Mouse (Mus musculus) cerebellum, postnatal 14 days (tissue): ENCODE data around the gene Mycl.
"Not testable (repeated sequence)": the region's sequence is repeated elsewhere in the genome, so short reads cannot be mapped to it uniquely, and the experiment has no call there.

ENCODE experiments used
- DNase-seq, 2 experiments: peaks; one replicate each; pipeline ENCODE4 v3.0.0; 2021; ENCODE audit warnings: mixed read lengths in 2 of 2

The Mycl gene

GRCm38 (mm10) chr4:122981930-122982329 lies 13.5 kb upstream of the Mycl start:
- no peak for DNase-seq

GRCm38 (mm10) chr4:122982537-122982936 lies 12.9 kb upstream of the Mycl start:
- no peak for DNase-seq

GRCm38 (mm10) chr4:122983486-122984261 lies 11.8 kb upstream of the Mycl start:
- no peak for DNase-seq

GRCm38 (mm10) chr4:122985110-122985509 lies 10.3 kb upstream of the Mycl start:
- peak; percentile 69 to 72 for DNase-seq

GRCm38 (mm10) chr4:122987421-122987820 lies 8.0 kb upstream of the Mycl start:
- DNase-seq = no peak

DNA sequence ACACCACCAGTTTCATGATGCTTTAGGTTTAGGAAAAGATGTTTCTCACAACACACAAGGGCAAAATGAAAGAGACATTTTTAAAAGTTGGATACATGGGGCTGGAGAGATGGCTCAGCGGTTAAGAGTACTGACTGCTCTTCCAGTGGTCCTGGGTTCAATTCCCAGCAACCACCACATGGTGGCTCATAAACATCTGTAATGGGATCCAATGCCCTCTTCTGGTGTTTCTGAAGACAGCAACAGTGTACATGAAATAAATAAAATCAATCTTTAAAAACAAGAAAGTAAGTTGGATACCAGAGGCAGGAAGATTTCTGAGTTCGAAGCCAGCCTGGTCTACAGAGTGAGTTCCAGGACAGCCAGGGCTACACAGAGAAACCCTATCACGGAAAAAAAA lies 7.4 kb upstream of the Mycl start:
- not testable (repeated sequence) for DNase-seq

DNA sequence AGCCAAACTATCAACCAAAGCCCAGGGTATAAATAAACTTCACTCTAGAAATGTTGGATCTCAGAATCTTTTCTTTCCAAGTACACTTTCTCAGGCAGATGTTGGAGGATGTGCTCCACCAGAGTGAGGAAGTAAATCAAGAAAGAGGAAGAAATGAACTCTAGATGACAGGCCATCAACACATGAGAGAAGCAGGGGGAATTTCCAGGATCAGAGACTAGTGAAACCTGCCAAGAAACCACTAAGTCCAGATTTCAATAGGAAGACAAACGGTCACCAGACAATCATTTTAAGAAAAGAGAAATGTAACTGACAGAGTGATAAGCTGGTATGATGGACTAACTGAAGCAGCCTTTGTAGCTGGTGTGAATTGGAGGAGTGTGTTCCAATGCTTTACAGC lies 4.3 kb upstream of the Mycl start:
- DNase-seq = no peak

DNA sequence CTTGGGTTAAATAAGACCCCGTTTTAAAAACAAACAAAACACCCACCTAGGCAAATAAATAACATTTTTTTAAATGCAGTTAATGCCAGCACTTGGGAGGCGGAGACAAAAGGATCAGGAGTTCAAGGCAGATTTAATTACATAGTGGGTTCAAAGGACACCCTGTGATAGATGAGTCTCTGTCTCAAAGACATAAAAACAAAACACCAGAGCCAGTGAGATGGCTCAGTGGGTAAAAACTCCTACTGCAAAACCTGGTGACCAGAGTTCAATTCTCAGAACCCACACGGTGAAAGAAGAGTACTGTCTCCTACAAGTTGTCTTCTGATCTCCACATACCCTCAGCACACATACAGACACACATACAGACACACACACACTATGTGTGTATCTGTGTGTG lies 3.2 kb upstream of the Mycl start:
- no peak for DNase-seq

DNA sequence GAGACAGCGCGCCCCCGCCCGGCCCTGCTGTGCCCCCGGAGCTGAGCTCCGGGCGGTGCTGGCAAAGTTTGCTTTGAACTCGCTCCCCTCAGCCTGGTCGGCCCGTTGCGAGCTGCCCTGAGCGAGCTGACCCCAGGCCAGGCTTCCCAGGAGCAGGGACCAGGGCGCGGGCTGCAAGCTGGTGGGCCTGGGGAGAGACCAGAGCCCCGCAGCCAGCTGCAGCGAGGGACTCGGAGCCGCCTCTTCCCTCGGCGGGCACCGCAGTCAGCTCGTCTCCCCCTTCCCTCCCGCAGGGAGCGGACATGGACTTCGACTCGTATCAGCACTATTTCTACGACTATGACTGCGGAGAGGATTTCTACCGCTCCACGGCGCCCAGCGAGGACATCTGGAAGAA lies 767 bp downstream of the Mycl start:
- no peak for DNase-seq

- peak; percentile 41 to 61 for DNase-seq
These were observed 1.3 kb downstream of the Mycl start for GRCm38 (mm10) chr4:122996618-122997381.

DNA sequence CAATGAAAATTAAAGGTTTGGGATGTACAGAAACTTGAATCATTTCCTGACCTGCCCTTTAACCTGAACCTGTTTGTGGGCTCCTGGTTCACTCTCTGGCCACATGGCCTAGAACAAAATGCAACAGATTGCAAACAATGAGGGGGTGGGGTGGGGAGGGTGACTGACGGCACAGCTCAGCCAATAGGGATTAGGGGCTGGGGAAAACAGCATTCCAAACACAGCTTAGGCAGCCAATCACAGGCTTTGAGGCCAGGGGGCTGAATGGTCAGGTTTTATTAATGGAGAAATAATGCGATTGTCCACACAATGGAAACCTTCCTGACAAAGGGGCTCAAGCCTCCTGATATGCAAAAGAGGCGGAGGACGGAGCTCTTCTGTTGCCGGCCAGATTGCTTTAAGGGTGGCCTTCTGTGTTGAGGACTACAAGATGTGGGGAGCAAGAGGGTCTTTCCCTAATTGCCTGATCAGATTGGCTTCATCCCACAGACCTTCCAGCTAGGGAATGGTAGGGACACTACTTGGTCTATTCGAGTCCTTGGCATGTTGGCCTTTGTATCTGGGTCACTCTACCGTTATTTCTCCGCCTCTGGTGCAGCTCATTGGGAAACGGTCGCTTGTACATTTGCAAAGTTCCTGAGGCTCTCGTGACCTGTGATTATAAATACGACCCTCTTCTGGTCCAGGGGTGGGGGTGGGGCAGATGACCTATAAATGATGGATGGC lies 3.2 kb downstream of the Mycl start:
- DNase-seq = peak; percentile 79 to 82

DNA sequence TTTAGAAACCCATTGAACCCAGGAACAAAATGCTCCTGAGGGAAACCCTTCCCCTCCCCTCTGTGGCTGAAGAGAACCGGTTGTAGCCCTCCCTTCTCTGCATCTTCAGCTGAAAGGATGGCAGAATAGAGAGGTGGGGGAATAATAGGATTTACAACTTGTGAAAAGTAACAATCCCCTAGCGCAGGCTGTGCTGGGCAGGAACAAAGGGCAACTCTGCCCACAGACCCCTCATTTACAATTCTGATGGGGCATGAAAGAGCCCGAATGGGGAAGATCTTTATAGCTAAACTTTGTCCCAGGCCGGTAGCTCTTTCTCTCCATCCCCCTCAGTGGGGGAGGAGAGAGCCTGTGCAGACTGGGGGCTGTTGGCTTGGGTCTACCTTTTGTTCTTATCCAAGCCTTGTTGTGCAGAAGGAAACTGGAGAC lies 3.8 kb downstream of the Mycl start:
- no peak for DNase-seq

DNA sequence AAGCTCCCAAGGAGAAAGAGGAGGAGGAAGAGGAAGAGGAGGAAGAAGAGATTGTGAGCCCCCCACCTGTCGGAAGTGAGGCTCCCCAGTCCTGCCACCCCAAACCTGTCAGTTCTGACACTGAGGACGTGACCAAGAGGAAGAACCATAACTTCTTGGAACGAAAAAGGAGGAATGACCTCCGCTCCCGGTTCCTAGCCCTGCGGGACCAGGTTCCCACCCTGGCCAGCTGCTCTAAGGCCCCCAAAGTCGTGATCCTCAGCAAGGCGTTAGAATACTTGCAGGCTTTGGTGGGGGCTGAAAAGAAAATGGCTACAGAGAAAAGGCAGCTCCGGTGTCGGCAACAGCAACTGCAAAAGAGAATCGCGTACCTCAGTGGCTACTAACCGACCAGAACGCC lies 4.7 kb downstream of the Mycl start:
- DNase-seq = no peak

- peak in 1 of 2 experiments; percentile 42 for DNase-seq
These were observed 5.3 kb downstream of the Mycl start for GRCm38 (mm10) chr4:123000617-123001342.

DNA sequence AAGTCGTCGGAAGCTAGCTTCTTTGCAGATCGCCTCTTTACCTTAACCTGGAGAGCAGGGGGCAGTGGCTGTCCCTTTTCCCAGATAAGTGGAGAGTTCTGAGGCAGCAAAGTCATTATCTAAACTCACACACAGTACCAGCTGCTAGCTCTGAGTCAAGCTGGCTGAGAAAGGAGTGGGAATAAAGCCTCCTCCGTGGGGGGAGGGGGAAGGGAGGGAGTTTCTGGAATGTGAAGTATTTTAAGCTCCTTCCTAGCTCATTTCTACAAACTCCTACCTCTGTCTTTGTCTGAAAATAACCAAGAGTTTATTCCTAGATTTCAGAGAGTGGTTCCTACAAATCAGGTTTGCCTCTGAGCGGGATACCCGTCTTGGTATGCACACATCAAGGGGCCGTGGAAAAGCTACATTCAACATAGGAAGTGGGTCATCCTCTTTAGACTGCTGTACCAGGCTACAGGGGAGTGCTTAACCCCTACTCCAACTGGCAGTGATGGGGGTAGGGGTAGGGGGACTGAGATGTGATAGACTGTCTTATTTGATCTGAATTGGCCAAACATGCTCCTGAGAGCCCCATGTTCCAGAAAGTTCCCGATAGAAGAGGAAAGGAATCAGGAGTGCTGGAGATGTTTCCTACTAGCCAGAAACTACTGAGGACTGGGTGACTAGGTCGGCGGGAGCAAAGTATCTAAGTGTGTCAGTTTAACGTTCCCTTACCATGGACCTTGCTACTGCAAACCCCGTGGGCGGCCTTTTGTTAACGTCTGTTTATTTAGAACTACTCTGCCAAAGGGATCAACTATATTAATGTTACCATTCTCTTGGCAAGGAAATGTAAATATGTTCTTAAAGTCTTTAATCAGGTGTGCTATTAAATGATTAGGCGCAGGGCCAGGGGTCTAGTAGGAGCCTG lies 9.9 kb downstream of the Mycl start:
- DNase-seq = no peak

GRCm38 (mm10) chr4:123012501-123012900 lies 17.0 kb downstream of the Mycl start:
- DNase-seq = not testable (repeated sequence)

DNA sequence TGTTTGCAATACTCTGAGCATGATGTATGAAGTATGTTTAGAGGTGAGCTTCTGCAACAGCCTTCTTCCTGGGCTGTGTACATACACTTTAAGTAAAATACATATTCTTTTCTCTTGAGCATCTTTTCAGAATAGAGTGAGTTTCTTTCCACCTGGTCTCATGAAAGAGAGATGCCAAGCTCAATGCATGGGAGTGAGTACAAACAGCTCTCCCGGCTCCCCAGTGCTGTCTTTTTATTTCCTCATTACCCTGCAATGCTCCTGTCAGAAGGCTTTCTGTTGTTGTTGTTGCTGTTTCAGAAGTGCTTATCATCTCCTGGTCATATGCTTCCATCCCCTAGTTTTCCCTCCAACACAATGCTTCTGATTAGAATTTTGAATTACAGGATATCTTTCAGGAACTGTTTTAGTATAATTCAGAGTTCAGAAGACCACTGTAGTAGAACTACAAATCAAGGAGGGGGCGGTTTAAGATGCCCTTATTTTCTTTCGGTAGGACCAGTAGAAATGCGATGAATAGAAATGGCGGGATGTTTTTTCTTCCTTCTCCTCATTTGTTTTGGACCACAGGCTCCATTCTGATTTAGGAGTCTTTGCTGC lies 18.0 kb downstream of the Mycl start:
- no peak for DNase-seq

GRCm38 (mm10) chr4:123013949-123014406 lies 18.5 kb downstream of the Mycl start:
- DNase-seq = peak in 1 of 2 experiments; percentile 40

- DNase-seq = peak; percentile 17 to 30
These were observed 19.2 kb downstream of the Mycl start for GRCm38 (mm10) chr4:123014501-123015282.

- peak; percentile 95 to 96 for DNase-seq
These were observed 21.1 kb downstream of the Mycl start, which contains the start of gene Trit1 for GRCm38 (mm10) chr4:123016451-123016957. TSS of gene Trit1 (plus strand) at chr4:123016597.
